Mouse (Mus musculus) G1E (cell line): ENCODE results near the gene Gm13289.
"Not testable (repeated sequence)": the region's sequence is repeated elsewhere in the genome, so short reads cannot be mapped to it uniquely, and the experiment has no call there.

Experiments used
- CTCF ChIP-seq: IDR thresholded peaks from 2 replicates; pipeline ENCODE4 v1.5.1; 2012; ENCODE audit warnings: low read depth, low read length, inconsistent platforms, mixed read lengths
- GATA1 ChIP-seq: IDR thresholded peaks from 2 replicates; pipeline ENCODE4 v1.6.1; 2012; ENCODE audit warnings: borderline replicate concordance, low read length, inconsistent platforms, mixed read lengths
- POLR2AphosphoS5 ChIP-seq: IDR thresholded peaks from 2 replicates; pipeline ENCODE4 v1.6.1; 2012; ENCODE audit warnings: low read depth, low read length, inconsistent platforms; ENCODE audit not compliant: insufficient replicate concordance

- TF ChIP-seq POLR2AphosphoS5, CTCF, GATA1: not testable (repeated sequence)
Measured at GRCm38 (mm10) chr4:88805761-88806160, 29.0 kb downstream of the Gm13289 start.
